Mouse (Mus musculus): ENCODE results near the gene P2ry14. TPM values are rescaled to one million over a fixed set of nuclear protein-coding genes. Genes with fewer than 3 reads are reported as not detected.
"Not testable (repeated sequence)": the region's sequence is repeated elsewhere in the genome, so short reads cannot be mapped to it uniquely, and the experiment has no call there.

Gene P2ry14
- polyA plus RNA-seq, 1 experiment, result 3.7 TPM

DNA sequence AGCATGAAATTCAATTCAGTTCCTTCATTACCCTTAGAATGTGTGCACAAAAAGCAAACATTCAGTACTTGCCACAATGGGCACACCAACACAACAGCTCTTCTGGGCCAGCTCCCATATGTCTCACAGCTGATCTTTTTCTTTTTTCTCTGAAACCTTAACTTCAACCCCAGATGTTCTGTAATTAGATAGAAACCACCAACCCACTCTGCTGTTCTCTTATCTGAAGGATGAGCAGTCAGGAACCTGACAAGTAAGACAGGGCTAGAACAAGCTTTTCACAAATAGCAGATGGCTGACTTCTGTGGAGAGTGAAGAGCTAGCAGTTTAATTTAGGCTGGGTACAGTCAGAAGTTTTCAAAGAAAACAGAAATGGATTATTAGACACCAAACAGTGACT is 3.8 kb downstream of the P2ry14 start:
- peak; percentile 28 to 57 for DNase-seq (ENCODE audit: extremely low spot score in 1 of 2, low spot score in 1 of 2)

DNA sequence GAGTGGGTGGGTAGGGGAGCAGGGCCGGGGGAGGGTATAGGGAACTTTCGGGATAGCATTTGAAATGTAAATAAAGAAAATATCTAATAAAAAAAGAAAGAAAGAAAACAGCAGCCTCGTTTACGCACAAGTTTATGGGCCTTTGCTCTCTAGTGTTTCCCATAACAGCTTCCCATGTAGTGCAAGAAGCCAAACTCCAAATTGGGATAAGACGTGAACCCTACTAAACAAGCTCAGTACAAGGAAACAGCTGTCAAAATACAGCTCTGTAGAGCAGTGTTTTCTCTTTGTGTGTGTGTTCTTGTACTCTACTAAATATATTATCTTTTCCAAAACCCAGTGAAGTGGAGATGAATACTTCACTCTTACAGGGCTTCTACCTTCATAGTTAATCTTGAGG is 8.2 kb downstream of the P2ry14 start:
- no peak for DNase-seq (ENCODE audit: extremely low spot score in 1 of 2, low spot score in 1 of 2)

DNA sequence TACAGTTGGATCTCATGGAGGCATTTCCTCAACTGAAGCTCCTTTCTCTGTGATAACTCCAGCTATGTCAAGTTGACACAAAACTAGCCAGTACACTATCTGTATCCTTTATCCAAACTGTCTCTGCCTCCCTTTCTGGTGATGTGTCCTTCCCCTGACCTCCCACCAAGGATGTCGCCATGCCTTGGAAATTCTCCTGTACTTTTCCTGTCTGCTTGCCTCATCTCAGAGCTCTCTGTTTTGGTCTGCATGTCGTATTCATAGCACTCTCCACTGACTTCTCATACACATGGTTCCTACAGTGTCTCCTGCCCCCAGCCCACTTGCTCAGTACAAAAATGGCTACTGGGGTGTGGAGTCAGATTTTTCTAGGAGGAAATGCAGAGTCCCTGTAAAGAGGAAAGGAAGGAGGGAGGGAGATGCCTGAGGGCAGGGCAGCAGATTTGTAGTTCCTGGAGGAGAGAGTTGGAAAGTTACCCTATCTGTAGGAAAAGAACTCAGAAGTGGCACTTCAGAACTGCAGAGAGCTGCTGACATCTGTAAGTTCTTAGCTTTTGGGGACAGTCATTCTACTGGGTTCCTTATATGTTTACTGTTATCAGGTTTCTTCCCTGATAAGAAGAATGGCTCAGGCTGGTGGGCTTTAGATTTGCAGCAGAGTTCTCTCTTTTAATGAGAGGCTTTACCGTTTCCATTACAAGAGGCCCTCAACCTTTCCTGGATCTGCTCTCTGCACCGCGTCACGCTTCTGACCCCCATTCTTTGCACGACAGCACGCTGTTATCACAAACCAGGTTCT is 11.7 kb downstream of the P2ry14 start:
- DNase-seq (ENCODE audit: extremely low spot score in 1 of 2, low spot score in 1 of 2), result no peak

DNA sequence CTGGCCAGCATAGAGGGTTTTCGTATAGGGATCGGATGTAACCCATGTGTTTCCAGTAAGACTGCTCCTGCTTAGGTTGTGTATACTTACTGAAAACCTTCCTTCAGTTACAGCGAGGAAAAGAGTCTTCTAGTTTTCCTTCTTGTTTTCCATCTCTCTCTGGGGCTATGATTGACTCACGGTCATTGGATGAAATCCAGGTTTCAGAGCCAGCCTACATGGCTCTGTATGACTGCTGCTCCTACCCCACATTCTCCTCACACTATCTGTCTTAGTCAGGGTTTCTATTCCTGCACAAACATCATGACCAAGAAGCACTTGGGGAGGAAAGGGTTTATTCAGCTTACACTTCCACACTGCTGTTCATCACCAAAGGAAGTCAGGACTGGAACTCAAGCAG is 12.5 kb downstream of the P2ry14 start:
- peak in 1 of 2 experiments; percentile 33 for DNase-seq (ENCODE audit: extremely low spot score in 1 of 2, low spot score in 1 of 2)

DNA sequence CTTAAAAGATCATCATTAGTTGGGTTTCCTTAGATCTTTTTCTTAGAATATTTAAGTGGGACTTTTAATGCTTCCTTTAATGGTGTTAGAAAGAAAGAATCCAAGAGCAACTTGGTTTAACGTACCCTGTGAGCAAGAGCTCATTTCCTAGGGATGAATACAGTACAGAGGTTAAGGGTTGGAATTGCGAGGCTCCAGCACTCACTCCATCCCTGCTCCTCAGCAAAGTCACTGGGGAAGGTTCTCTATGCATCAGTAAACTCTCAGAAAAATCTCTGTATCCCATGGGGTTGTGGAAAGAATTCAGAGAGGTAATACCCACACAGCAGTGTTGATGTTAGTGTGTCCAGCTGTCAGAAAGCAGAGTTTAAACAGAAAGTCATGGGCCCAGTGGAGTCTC is 13.3 kb downstream of the P2ry14 start:
- no peak for DNase-seq (ENCODE audit: extremely low spot score in 1 of 2, low spot score in 1 of 2)

DNA sequence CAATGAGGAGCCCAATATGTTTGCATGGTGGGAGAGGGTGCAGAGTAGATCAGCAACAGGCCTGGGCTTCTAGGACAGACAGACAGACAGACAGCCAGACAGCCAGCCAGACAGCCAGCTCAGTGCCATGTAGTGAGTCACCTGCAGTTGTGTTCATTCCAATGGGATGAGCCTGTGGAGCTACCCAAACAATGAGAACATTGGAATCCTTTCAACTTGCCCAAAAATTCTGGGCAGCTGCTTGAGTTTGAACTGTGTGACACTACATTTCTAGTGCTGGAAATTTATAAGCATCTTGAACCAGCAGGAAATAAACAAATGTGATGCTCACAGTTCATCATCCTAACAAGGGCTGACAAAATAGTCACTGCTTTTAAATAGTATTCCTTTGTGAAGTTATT is 13.8 kb downstream of the P2ry14 start:
- no peak for DNase-seq (ENCODE audit: extremely low spot score in 1 of 2, low spot score in 1 of 2)

DNA sequence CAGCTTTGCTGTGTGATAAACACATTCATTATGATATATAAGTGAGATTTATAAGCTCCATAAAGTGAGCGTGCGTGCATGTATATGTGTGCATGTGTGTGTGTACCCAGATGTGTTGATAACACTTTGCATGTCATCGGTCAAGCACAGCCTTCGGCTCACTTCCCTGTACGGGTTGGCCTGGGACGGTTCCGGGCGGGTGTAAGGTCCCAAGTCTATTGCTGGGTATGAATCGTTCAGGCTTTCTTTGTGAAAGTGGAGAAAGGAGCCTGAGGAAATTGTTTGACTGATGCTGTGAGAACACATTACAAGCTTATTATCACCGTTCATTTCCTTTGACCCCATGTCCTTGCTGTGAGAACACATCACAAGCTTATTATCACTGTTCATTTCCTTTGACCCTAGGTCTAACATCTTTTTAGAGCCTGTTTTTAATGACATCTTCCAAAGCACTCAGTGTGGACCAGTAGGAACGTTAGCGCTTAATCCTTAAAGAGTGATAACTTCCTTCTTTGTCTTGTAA is 14.4 kb downstream of the P2ry14 start:
- DNase-seq (ENCODE audit: extremely low spot score in 1 of 2, low spot score in 1 of 2), result no peak

DNA sequence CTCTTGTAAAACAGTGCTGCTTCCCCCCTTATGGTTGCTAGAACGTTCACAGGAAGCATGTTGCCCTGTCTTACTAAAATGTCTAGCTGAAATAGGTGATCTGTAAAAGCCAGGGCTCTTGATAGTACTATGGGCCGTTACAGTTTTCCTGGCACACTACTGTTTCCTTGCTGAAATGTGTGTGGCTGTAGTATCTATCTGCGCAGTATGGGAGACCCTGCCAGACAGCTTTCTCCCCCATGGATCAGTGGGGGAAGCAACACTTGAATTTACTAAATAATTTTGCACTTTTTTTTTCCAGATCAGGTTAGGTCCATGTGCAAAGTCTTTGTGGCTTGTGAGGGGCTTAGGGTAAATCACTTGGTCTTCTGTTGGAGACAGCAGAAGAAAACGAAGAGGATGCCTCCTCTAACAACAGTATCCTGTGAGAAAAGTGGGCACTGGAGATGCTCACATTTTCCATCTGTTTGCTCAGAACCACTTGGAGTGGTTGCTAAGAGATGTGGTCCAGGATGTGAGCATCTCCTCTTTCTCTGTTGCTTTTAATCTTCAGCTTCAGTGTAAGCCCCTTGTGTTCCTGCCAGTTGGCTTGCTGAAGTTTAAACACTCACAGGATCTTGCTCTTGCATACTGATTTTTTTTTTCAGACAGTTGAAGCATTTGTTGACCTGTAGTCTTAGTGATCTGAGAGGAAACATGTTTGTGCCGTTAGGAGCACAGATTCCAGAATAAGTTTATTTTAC is 17.3 kb downstream of the P2ry14 start:
- no peak for DNase-seq (ENCODE audit: extremely low spot score in 1 of 2, low spot score in 1 of 2)

DNA sequence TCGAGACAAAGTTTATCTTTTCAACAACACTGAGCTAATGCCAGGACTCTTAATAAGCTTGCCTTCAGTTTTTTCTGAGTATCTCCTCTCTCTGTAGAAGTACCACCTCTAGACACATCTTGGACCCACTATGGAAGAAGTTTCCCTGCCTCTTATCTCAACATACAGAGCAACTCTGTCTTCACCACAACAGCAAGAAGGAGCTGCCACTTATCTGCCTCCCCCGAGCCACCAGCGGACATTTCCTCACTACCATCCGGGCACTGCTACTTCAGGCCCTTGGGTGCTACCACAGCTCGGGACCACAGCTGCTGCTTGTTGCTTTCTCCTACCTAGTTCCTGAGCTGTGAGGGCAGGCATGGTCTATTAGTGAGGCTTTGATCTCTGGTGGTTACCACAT is 20.2 kb downstream of the P2ry14 start:
- DNase-seq (ENCODE audit: extremely low spot score in 1 of 2, low spot score in 1 of 2), result no peak

DNA sequence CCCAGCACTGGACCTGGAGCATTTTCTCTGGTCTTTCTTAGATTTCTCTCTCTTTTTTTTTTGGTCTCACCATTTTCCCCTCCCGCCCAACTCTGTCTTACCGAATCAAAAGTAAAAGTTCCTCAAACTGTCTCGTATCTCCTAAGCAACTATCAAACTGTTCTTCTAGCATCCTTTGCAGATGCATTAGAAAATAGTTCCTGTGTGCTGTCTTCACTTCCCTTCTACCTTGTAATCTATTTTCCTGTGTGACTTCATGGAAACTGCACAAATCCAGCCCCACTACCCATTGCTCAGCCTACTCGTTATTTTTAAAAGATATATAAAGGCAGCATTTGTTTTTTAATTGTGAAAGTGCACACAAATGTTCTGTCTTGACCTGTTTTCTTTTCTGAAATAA is 21.5 kb downstream of the P2ry14 start:
- DNase-seq (ENCODE audit: extremely low spot score in 1 of 2, low spot score in 1 of 2), result no peak

DNA sequence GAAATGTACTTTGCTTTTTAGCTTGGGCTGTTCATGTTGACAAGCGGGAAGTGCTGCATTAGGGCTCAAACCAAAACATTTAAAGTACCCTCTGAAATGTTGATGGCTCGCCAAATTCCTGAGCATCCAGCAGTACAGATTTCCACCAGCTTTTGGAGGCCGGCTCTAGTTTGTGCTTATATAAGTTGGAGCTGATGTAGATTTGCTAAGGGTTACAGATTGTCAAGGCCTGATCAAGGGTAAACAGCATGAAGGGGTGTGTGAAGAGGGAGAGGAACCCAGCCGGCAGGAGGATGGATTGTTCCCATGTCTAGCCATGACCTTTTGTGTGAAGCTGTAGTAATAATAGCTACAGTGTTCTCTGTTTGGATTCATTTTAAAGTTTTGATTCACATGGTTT is 22.3 kb downstream of the P2ry14 start:
- no peak for DNase-seq (ENCODE audit: extremely low spot score in 1 of 2, low spot score in 1 of 2)

DNA sequence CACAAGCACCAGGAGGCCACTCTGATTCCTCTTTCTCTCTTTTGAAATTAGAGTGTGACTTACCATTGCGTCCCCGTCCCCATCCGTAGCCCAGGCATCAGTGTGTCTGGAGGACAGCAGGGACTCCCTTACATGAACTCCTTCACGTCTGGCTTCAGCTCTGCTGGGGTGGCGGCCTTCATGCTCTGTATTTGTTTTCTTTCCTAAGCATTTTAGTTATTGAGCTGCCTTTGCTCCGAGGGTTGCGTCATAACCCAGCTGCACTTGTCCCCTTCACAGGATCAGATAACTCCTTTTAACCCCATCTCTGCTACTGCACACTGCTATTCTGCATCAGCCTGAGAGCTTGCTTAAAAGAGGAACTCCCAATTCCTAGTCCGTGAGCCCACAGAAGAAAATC is 23.0 kb downstream of the P2ry14 start:
- DNase-seq (ENCODE audit: extremely low spot score in 1 of 2, low spot score in 1 of 2), result no peak

DNA sequence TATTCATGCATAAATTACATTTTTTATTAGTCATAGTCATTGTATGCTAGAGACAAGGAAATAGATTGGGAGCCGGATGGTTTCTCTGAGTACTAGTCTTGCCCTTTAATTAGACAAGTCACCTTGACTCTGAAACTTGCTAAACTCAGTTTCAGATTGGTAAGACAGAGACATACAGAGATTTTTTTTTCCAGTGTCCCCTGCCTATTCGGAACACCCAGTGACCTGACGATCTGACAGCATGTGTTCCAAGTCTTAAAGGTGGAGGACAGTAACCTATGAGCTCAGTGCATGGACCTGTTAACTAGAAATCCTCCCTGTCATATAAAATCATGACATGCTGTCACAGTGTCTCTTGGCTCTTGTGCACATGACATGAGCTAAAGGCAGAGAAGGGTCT is 23.9 kb downstream of the P2ry14 start:
- DNase-seq (ENCODE audit: extremely low spot score in 1 of 2, low spot score in 1 of 2), result no peak

DNA sequence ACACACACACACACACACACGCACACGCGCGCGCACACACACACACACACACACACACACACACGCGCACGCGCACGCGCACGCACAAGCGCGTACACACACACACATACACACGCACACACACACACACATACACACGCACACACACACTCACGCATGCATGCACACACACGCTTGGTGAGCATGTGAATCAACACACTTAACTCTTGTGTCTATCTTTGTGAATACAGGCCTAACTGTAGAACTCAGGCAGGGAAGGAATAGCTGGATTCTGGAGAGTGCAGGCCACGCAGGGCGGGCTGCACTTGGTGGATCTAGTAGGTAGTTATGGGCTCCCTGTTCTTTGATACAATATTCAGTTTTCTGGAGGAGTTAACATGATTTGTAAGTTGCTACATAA is 24.7 kb downstream of the P2ry14 start:
- no peak for DNase-seq (ENCODE audit: extremely low spot score in 1 of 2, low spot score in 1 of 2)

DNA sequence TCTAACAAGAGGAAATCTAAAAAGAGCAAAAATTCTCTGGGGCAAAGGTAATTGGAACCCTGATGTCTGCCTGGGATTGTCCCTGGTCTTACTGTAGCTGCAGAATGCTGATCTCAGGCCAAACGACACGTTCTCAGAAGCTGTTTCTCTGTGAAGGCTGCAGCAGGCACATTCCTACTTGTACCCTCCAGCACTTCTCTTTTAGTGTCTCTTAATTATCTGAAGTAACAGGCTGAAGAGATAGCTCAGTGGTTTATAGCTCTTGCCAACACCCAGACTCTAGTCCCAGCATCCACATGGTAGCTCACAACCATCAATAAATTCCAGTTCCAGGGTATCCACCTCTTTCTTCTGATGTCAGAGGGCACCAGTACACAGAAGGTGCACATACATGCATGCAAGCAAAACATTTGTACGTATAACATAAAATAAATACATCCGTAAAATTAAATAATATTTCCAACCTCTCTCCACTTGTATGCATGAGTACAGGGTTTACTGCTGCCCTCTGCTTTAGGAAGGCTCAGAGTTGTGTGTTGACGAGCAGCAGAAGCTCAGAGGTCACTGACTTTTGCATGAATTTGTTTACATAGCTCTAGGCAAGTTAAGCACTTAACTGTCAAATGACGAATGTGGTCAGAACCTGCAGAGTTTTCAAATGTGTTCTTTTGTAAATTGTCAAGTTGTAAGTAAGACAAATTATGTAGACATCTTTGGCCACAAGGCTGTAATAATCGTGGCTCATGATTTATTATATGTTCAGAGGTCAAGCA is 27.4 kb downstream of the P2ry14 start:
- no peak for DNase-seq (ENCODE audit: extremely low spot score in 1 of 2, low spot score in 1 of 2)

DNA sequence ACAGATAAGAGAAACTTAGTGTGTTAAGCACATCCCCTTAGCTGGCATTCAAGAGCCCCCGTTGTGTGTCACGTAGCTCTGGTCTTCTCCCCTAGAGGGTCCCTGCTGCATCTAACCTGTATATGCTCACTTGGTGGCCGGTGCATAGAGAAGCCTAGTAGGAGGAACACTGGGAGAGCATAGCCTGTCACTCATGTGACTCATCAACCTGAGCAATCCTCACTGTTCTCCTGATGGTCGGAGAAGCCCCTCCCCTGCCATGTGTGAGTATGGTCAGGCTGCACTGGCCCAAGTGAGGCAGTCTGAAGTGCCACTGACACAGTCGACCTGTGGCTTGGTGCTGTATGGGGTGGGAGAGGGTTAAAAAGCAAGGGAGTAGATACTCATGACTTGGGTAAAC is 28.4 kb downstream of the P2ry14 start:
- DNase-seq (ENCODE audit: extremely low spot score in 1 of 2, low spot score in 1 of 2), result no peak

DNA sequence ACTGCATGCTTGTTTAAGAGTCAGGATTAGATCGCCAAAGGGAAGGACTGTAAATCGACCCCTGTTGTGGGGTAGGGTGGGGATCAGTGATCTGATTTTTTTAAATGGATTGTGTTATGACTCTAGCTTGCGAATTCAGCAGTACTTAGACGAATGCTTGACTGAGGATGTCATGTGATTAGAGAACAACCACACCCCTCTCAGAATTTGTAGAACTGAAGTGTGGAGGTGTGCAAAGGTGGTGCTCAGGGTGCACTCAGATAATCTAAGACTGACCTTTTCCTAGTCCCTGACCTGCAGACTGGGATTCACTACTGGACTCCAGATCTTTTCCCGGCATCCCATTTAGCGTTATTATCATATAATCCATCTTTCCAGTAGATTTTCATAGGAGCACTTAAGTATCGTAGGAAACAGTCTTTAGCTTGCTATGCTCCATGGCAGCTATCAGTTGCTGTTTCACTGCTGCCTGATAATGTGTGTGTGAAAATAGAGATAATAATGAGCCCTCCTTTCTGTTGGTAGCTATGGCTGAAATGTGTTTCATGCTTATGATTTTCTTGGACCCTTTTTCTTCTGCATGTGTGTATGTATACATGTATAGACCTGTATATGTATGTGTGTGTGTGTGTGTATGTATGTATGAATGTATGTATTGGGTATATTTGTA is 31.5 kb downstream of the P2ry14 start:
- no peak for DNase-seq (ENCODE audit: extremely low spot score in 1 of 2, low spot score in 1 of 2)

DNA sequence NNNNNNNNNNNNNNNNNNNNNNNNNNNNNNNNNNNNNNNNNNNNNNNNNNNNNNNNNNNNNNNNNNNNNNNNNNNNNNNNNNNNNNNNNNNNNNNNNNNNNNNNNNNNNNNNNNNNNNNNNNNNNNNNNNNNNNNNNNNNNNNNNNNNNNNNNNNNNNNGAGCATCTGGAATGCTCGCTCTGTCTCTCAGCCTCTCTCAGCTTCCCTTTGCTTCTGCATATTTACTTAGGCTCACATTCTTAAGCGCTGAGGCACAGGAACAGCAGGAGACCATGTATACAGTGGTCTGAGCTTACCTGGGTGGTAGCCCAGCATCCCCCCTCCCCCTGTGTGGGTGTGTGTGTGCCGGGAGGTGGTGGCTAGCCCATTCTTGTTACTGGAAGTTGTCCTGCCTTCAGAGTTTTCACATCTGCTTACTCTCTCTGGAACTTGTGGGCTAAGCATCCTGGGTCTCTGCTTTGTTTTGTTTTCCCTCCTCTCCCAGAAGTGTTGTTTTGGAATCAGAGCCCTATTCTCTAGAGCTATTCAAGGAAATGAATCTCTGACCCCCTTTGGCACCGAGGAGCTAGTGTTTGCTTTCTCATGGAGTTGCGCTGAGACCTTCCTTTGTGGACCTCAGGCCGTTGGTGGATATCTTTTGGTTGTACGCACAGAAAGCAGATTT is 32.2 kb downstream of the P2ry14 start:
- DNase-seq (ENCODE audit: extremely low spot score in 1 of 2, low spot score in 1 of 2), result no peak

DNA sequence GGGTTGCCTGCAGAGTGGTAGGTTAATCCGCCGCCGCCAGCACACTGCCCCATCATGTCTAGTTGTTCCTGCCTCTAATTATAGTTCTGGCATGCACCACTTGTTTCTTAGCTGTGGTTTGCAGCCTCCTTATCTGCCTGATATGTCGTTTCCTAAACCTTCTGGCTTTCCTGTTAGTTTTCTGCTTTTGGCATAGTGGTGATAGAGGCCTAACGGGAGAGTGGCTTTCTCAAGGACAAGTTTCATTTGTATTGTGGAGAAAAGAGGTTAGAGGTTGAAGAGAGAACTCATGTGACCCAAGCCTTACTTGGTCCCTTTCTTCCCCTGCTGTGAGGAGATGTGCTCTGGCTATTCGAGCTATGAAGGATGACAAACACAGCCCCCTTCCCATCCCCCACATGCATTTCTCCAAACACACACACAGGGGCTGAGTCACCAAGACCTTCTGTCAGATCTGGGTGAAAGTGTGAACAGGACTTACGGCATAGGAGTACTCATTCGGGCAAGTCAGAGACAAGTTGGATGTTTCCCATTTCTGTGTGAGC is 39.4 kb downstream of the P2ry14 start:
- DNase-seq (ENCODE audit: extremely low spot score in 1 of 2, low spot score in 1 of 2), result no peak

DNA sequence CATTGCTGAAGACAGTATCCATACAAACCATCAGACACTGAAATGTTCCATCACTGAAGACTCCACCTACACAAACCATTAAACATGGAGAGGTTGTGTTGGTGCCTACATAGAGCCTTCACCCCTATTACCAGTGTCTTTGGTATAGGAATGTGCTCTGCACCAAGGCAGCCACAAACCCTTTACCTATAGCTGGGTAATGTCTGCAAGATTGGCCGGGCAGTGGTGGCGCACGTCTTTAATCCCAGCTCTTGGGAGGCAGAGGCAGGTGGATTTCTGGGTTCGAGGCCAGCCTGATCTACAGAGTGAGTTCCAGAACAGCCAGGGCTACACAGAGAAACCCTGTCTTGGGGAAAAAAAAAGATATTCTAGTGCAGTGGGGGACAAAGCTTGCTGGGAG is 40.1 kb downstream of the P2ry14 start:
- DNase-seq (ENCODE audit: extremely low spot score in 1 of 2, low spot score in 1 of 2), result not testable (repeated sequence)
